Mouse (Mus musculus): ENCODE results near the gene Fstl4. TPM values are rescaled to one million over a fixed set of nuclear protein-coding genes. Genes with fewer than 3 reads are reported as not detected.
"Not testable (repeated sequence)": the region's sequence is repeated elsewhere in the genome, so short reads cannot be mapped to it uniquely, and the experiment has no call there.

The Fstl4 gene
- polyA plus RNA-seq, 1 experiment from 2014 or later, result 0.64 TPM

GRCm38 (mm10) chr11:53069751-53070150 is 305.3 kb downstream of the Fstl4 start:
- DNase-seq (ENCODE audit: low spot score, missing footprints), result peak; percentile 77
- H3K27me3 ChIP-seq (ENCODE audit: control insufficient read depth, insufficient read depth, low read length), result peaks cover 2% of the 10 kb centered on the region; the same call in 1 of the 2 replicates
- no peak overlapping the region for H3K4me2 ChIP-seq
- no peaks in the 10 kb centered on the region for H3K9me3 ChIP-seq (ENCODE audit: control insufficient read depth, low read length)
- WGBS, result 86% methylated on average over 6 of the region's 6 CpGs
- no peak overlapping the region for H3K9ac ChIP-seq (ENCODE audit: low read length)
- H3K4me1 ChIP-seq (ENCODE audit: control insufficient read depth, insufficient read depth, low read length), result peaks cover 2% of the 10 kb centered on the region
- no peak overlapping the region for H3K27ac ChIP-seq (ENCODE audit: low read depth, low read length)
- H3K4me3 ChIP-seq (ENCODE audit: low read depth, low read length), result no peak overlapping the region
- no peaks in the 10 kb centered on the region for H3K36me3 ChIP-seq (ENCODE audit: control insufficient read depth, insufficient read depth, low read length)
- ATAC-seq (ENCODE audit: low FRiP score), result no peak

- 81% methylated on average over 1 of the region's 1 CpGs for WGBS
- Histone ChIP-seq H3K4me1 (ENCODE audit: control insufficient read depth, insufficient read depth, low read length) (peaks cover 2% of the 10 kb centered on the region), H3K27ac (ENCODE audit: low read depth, low read length) (no peak overlapping the region), H3K4me2 (no peak overlapping the region), H3K4me3 (ENCODE audit: low read depth, low read length) (no peak overlapping the region), H3K9ac (ENCODE audit: low read length) (no peak overlapping the region), H3K9me3 (ENCODE audit: control insufficient read depth, low read length) (no peaks in the 10 kb centered on the region), H3K36me3 (ENCODE audit: control insufficient read depth, insufficient read depth, low read length) (no peaks in the 10 kb centered on the region), H3K27me3 (ENCODE audit: control insufficient read depth, insufficient read depth, low read length) (no peaks in the 10 kb centered on the region; the same call in 1 of the 2 replicates)
- DNase-seq (ENCODE audit: low spot score, missing footprints), result no peak
- no peak for ATAC-seq (ENCODE audit: low FRiP score)
Observed at GRCm38 (mm10) chr11:53071602-53072001, 307.2 kb downstream of the Fstl4 start.

GRCm38 (mm10) chr11:53077641-53078040 is 313.2 kb downstream of the Fstl4 start:
- H3K4me2 ChIP-seq, result no peak overlapping the region
- DNase-seq (ENCODE audit: low spot score, missing footprints) (no peak), ATAC-seq (ENCODE audit: low FRiP score) (no peak)
- H3K4me1 ChIP-seq (ENCODE audit: control insufficient read depth, insufficient read depth, low read length), result no peaks in the 10 kb centered on the region
- H3K36me3 ChIP-seq (ENCODE audit: control insufficient read depth, insufficient read depth, low read length), result no peaks in the 10 kb centered on the region
- 90% methylated on average over 7 of the region's 7 CpGs for WGBS
- no peak overlapping the region for H3K27ac ChIP-seq (ENCODE audit: low read depth, low read length)
- no peaks in the 10 kb centered on the region for H3K9me3 ChIP-seq (ENCODE audit: control insufficient read depth, low read length)
- no peak overlapping the region for H3K9ac ChIP-seq (ENCODE audit: low read length)
- H3K4me3 ChIP-seq (ENCODE audit: low read depth, low read length), result no peak overlapping the region
- no peaks in the 10 kb centered on the region for H3K27me3 ChIP-seq (ENCODE audit: control insufficient read depth, insufficient read depth, low read length)

- DNase-seq (ENCODE audit: low spot score, missing footprints), result no peak
- Histone ChIP-seq H3K36me3 (ENCODE audit: control insufficient read depth, insufficient read depth, low read length) (no peaks in the 10 kb centered on the region), H3K4me2 (no peak overlapping the region), H3K27ac (ENCODE audit: low read depth, low read length) (no peak overlapping the region), H3K9me3 (ENCODE audit: control insufficient read depth, low read length) (no peaks in the 10 kb centered on the region), H3K4me1 (ENCODE audit: control insufficient read depth, insufficient read depth, low read length) (no peaks in the 10 kb centered on the region), H3K9ac (ENCODE audit: low read length) (no peak overlapping the region), H3K4me3 (ENCODE audit: low read depth, low read length) (no peak overlapping the region), H3K27me3 (ENCODE audit: control insufficient read depth, insufficient read depth, low read length) (no peaks in the 10 kb centered on the region)
- ATAC-seq (ENCODE audit: low FRiP score), result no peak
- 77% methylated on average over 7 of the region's 7 CpGs for WGBS
Observed at GRCm38 (mm10) chr11:53078419-53079334, 314.2 kb downstream of the Fstl4 start.

GRCm38 (mm10) chr11:53081310-53081709 is 316.9 kb downstream of the Fstl4 start:
- 87% methylated on average over 6 of the region's 6 CpGs for WGBS
- ATAC-seq (ENCODE audit: low FRiP score), result no peak
- H3K27ac ChIP-seq (ENCODE audit: low read depth, low read length), result no peak overlapping the region
- H3K9me3 ChIP-seq (ENCODE audit: control insufficient read depth, low read length), result no peaks in the 10 kb centered on the region
- no peaks in the 10 kb centered on the region for H3K36me3 ChIP-seq (ENCODE audit: control insufficient read depth, insufficient read depth, low read length)
- H3K4me3 ChIP-seq (ENCODE audit: low read depth, low read length), result no peak overlapping the region
- no peaks in the 10 kb centered on the region for H3K4me1 ChIP-seq (ENCODE audit: control insufficient read depth, insufficient read depth, low read length)
- H3K4me2 ChIP-seq, result no peak overlapping the region
- no peak overlapping the region for H3K9ac ChIP-seq (ENCODE audit: low read length)
- DNase-seq (ENCODE audit: low spot score, missing footprints), result no peak
- no peaks in the 10 kb centered on the region for H3K27me3 ChIP-seq (ENCODE audit: control insufficient read depth, insufficient read depth, low read length)

- 71% methylated on average over 6 of the region's 6 CpGs for WGBS
- Histone ChIP-seq H3K4me3 (ENCODE audit: low read depth, low read length) (no peak overlapping the region), H3K4me2 (no peak overlapping the region), H3K36me3 (ENCODE audit: control insufficient read depth, insufficient read depth, low read length) (no peaks in the 10 kb centered on the region), H3K27ac (ENCODE audit: low read depth, low read length) (no peak overlapping the region), H3K27me3 (ENCODE audit: control insufficient read depth, insufficient read depth, low read length) (no peaks in the 10 kb centered on the region), H3K9me3 (ENCODE audit: control insufficient read depth, low read length) (no peaks in the 10 kb centered on the region), H3K4me1 (ENCODE audit: control insufficient read depth, insufficient read depth, low read length) (no peaks in the 10 kb centered on the region), H3K9ac (ENCODE audit: low read length) (no peak overlapping the region)
- ATAC-seq (ENCODE audit: low FRiP score) (no peak), DNase-seq (ENCODE audit: low spot score, missing footprints) (no peak)
Observed at GRCm38 (mm10) chr11:53085367-53085766, 320.9 kb downstream of the Fstl4 start.

GRCm38 (mm10) chr11:53085858-53086565 is 321.6 kb downstream of the Fstl4 start:
- H3K9ac ChIP-seq (ENCODE audit: low read length), result no peak overlapping the region
- DNase-seq (ENCODE audit: low spot score, missing footprints), result no peak
- H3K27ac ChIP-seq (ENCODE audit: low read depth, low read length), result no peak overlapping the region
- no peak overlapping the region for H3K4me2 ChIP-seq
- H3K27me3 ChIP-seq (ENCODE audit: control insufficient read depth, insufficient read depth, low read length), result no peaks in the 10 kb centered on the region
- H3K36me3 ChIP-seq (ENCODE audit: control insufficient read depth, insufficient read depth, low read length), result no peaks in the 10 kb centered on the region
- H3K4me1 ChIP-seq (ENCODE audit: control insufficient read depth, insufficient read depth, low read length), result no peaks in the 10 kb centered on the region
- 87% methylated on average over 9 of the region's 9 CpGs for WGBS
- no peaks in the 10 kb centered on the region for H3K9me3 ChIP-seq (ENCODE audit: control insufficient read depth, low read length)
- ATAC-seq (ENCODE audit: low FRiP score), result no peak
- H3K4me3 ChIP-seq (ENCODE audit: low read depth, low read length), result no peak overlapping the region

GRCm38 (mm10) chr11:53087896-53088295 is 323.5 kb downstream of the Fstl4 start:
- WGBS, result 89% methylated on average over 3 of the region's 3 CpGs
- not testable (repeated sequence) for ATAC-seq (ENCODE audit: low FRiP score); H3K27ac ChIP-seq (ENCODE audit: low read depth, low read length)

GRCm38 (mm10) chr11:53091596-53091995 is 327.2 kb downstream of the Fstl4 start:
- Histone ChIP-seq H3K36me3 (ENCODE audit: control insufficient read depth, insufficient read depth, low read length) (no peaks in the 10 kb centered on the region), H3K9ac (ENCODE audit: low read length) (no peak overlapping the region), H3K4me1 (ENCODE audit: control insufficient read depth, insufficient read depth, low read length) (no peaks in the 10 kb centered on the region), H3K4me2 (no peak overlapping the region), H3K27me3 (ENCODE audit: control insufficient read depth, insufficient read depth, low read length) (no peaks in the 10 kb centered on the region), H3K27ac (ENCODE audit: low read depth, low read length) (no peak overlapping the region), H3K4me3 (ENCODE audit: low read depth, low read length) (no peak overlapping the region), H3K9me3 (ENCODE audit: control insufficient read depth, low read length) (no peaks in the 10 kb centered on the region)
- ATAC-seq (ENCODE audit: low FRiP score) (no peak), DNase-seq (ENCODE audit: low spot score, missing footprints) (no peak)
- 62% methylated on average over 5 of the region's 5 CpGs for WGBS

More at GRCm38 (mm10) chr11:53087896-53088295, 323.5 kb downstream of the Fstl4 start:
- H3K4me2 ChIP-seq; H3K27me3 ChIP-seq (ENCODE audit: control insufficient read depth, insufficient read depth, low read length); H3K36me3 ChIP-seq (ENCODE audit: control insufficient read depth, insufficient read depth, low read length); DNase-seq (ENCODE audit: low spot score, missing footprints); H3K4me1 ChIP-seq (ENCODE audit: control insufficient read depth, insufficient read depth, low read length); H3K9ac ChIP-seq (ENCODE audit: low read length); H3K4me3 ChIP-seq (ENCODE audit: low read depth, low read length); H3K9me3 ChIP-seq (ENCODE audit: control insufficient read depth, low read length): not testable (repeated sequence)

All from midbrain, embryonic 11.5 days (tissue).